Mouse (Mus musculus) cerebellum, adult 2 months (tissue): ENCODE data around the gene Hist1h2ae.

Experiments
- CTCF ChIP-seq: fragments of 200-500 bp; IDR thresholded peaks from 2 replicates; pipeline ENCODE4 v1.5.1; 2011; ENCODE audit warnings: low read depth, mild to moderate bottlenecking, control low read depth, low read length, moderate library complexity, borderline replicate concordance; ENCODE audit not compliant: insufficient read depth
- POLR2A ChIP-seq: fragments of 200-500 bp; IDR thresholded peaks from 2 replicates; pipeline ENCODE4 v1.6.1; 2011; ENCODE audit warnings: low read length, control low read depth, borderline replicate concordance; ENCODE audit not compliant: insufficient read depth

GRCm38 (mm10) chr13:23536076-23536822, 34.8 kb downstream of the Hist1h2ae start:
- TF ChIP-seq CTCF (no peak), POLR2A (no peak)
